Mouse (Mus musculus) hindbrain, embryonic 11.5 days (tissue): ENCODE data around the gene Best1. TPM values are rescaled to one million over a fixed set of nuclear protein-coding genes. Genes with fewer than 3 reads are reported as not detected.

Source experiments
- ATAC-seq: fragments of 200-750 bp; cut with Nextera tagmentation; 2 replicates; pipeline ENCODE4 v1.8.0; 2017; ENCODE audit warnings: mild to moderate bottlenecking, moderate TSS enrichment, moderate library complexity; ENCODE audit not compliant: low FRiP score
- DNase-seq: peaks from one replicate; pipeline ENCODE4 v3.0.0-alpha.2; 2015; ENCODE audit warnings: low spot score
- H3K27ac ChIP-seq: fragments of 300-500 bp; sonication (generic); 2 replicates; pipeline ENCODE4 v1.5.1; 2014; ENCODE audit warnings: mild to moderate bottlenecking, low read depth, low read length
- H3K27me3 ChIP-seq: fragments of 300-500 bp; sonication (generic); 2 replicates; pipeline ENCODE4 v1.6.1; 2014; ENCODE audit warnings: mild to moderate bottlenecking, low read length, moderate library complexity, mixed read lengths; ENCODE audit not compliant: control insufficient read depth, insufficient read depth
- H3K36me3 ChIP-seq: fragments of 300-500 bp; sonication (generic); 2 replicates; pipeline ENCODE4 v1.6.1; 2014; ENCODE audit warnings: mild to moderate bottlenecking, low read length, moderate library complexity, mixed read lengths; ENCODE audit not compliant: control insufficient read depth, insufficient read depth
- H3K4me1 ChIP-seq: fragments of 300-500 bp; sonication (generic); replicated peaks from 2 replicates; pipeline ENCODE4 v1.6.1; 2014; ENCODE audit warnings: low read length, mixed read lengths; ENCODE audit not compliant: control insufficient read depth, insufficient read depth
- H3K4me2 ChIP-seq: fragments of 300-500 bp; sonication (generic); replicated peaks from 2 replicates; pipeline ENCODE4 v1.6.1; 2014; ENCODE audit warnings: mild to moderate bottlenecking, low read depth, low read length
- H3K4me3 ChIP-seq: fragments of 300-500 bp; sonication (generic); 2 replicates; pipeline ENCODE4 v1.5.1; 2014; ENCODE audit warnings: low read depth, low read length
- H3K9ac ChIP-seq: fragments of 300-500 bp; sonication (generic); 2 replicates; pipeline ENCODE4 v1.6.1; 2014; ENCODE audit warnings: low read depth, low read length
- H3K9me3 ChIP-seq: fragments of 300-500 bp; sonication (generic); 2 replicates; pipeline ENCODE4 v1.6.1; 2016; ENCODE audit warnings: low read length; ENCODE audit not compliant: control insufficient read depth
- WGBS: fragments of 180-500 bp; shearing (Covaris S2); extraction: QIAGEN DNeasy Blood & Tissue Kit; methylation state at CpG from one replicate; pipeline ENCODE4 v1.1.7; 2014; 5-methylcytosine and 5-hydroxymethylcytosine counted together
- polyA plus RNA-seq: library from polyadenylated mRNA; unstranded; fragments of >200 nt; fragmentation: Nextera tagmentation; extraction: Ambion mirVana; gene quantifications from 2 replicates; pipeline ENCODE4 v1.2.1, GENCODE M21; 2014

Gene Best1
- polyA plus RNA-seq, 1 experiment from 2014 or later: 0.91 TPM

- H3K4me1 ChIP-seq: no peaks in the 10 kb centered on the region
- H3K27ac ChIP-seq: no peak overlapping the region
- DNase-seq (no peak), ATAC-seq (no peak)
- H3K27me3 ChIP-seq: no peaks in the 10 kb centered on the region
- H3K4me3 ChIP-seq: no peak overlapping the region
- H3K4me2 ChIP-seq: no peak overlapping the region
- WGBS: 78% methylated on average over 2 of the region's 2 CpGs
- H3K9me3 ChIP-seq: no peaks in the 10 kb centered on the region
- no peak overlapping the region for H3K9ac ChIP-seq
- H3K36me3 ChIP-seq: no peaks in the 10 kb centered on the region
Measured at GRCm38 (mm10) chr19:9966096-9966867, 35.2 kb downstream of the Best1 start.

DNA sequence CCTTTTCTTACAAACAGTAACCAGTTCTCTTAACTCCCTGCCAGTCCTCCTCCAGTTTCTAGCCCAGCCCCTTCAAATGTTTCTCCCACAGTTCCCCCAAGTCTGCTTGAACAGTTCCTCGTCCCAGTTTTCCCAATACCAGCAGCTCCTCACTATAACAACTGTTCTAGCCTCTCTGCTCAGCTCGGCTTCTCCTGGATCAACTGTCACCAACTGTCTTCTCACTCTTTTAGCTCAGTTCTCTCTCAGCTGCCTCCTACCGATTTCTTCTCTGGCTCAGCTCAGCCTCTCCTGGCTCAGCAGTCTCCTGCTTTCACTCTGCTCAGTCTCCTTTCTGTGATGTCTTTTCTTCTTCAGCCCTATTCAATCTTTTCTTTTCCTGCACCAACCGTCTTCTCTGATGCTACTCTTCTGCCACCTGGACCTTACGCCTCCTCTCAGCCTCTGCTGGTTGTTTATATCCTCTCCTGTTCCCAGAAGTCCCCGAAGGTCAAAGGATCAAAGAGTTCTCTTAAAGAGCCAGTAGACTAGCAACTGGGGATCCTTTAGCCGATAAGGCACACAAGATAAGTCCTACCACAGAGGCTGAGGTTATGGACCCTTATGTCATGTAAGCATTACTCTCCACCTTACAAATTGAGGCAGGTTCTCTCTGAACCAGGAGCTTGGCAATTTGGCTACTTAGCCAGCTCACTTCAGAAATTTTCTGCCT, 37.1 kb downstream of the Best1 start:
- ATAC-seq: no peak
- no peaks in the 10 kb centered on the region for H3K27me3 ChIP-seq
- no peak overlapping the region for H3K4me2 ChIP-seq
- no peak for DNase-seq
- H3K9me3 ChIP-seq: no peaks in the 10 kb centered on the region
- H3K36me3 ChIP-seq: no peaks in the 10 kb centered on the region
- no peak overlapping the region for H3K9ac ChIP-seq
- no peaks in the 10 kb centered on the region for H3K4me1 ChIP-seq
- 29% methylated on average over 7 of the region's 7 CpGs for WGBS
- no peak overlapping the region for H3K27ac ChIP-seq
- H3K4me3 ChIP-seq: no peak overlapping the region

GRCm38 (mm10) chr19:9960769-9961168, 40.7 kb downstream of the Best1 start:
- no peak for DNase-seq
- WGBS: 82% methylated on average over 5 of the region's 5 CpGs

DNA sequence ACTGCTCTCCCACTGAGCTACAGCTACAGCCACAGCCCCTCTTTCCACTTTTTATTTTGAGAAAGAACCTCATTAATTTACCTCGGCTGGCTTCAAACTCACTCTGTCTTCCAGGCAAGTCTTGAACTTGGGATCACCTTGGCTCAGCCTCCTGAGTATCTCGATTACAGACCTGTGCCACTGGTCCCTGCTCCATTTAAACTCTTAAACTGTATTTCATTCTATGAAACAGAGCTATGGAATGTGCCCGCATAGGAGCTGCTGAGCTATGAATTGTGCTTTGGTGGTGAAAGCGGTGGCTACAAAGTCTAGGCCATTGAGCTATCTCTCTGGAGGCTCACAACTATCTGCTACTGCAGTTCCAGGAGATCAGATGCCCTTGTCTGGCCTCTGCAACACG, 43.5 kb downstream of the Best1 start:
- Histone ChIP-seq H3K4me1 (no peaks in the 10 kb centered on the region), H3K4me2 (no peak overlapping the region), H3K27me3 (no peaks in the 10 kb centered on the region), H3K4me3 (no peak overlapping the region), H3K27ac (no peak overlapping the region), H3K9me3 (no peaks in the 10 kb centered on the region), H3K36me3 (no peaks in the 10 kb centered on the region), H3K9ac (no peak overlapping the region)
- no peak for DNase-seq
- ATAC-seq: no peak
- 90% methylated on average over 5 of the region's 5 CpGs for WGBS

More at GRCm38 (mm10) chr19:9960769-9961168, 40.7 kb downstream of the Best1 start:
- Histone ChIP-seq H3K36me3 (no peaks in the 10 kb centered on the region), H3K9ac (no peak overlapping the region), H3K4me1 (no peaks in the 10 kb centered on the region), H3K4me2 (no peak overlapping the region), H3K27me3 (no peaks in the 10 kb centered on the region), H3K27ac (no peak overlapping the region), H3K9me3 (no peaks in the 10 kb centered on the region), H3K4me3 (no peak overlapping the region)
- ATAC-seq: no peak

DNA sequence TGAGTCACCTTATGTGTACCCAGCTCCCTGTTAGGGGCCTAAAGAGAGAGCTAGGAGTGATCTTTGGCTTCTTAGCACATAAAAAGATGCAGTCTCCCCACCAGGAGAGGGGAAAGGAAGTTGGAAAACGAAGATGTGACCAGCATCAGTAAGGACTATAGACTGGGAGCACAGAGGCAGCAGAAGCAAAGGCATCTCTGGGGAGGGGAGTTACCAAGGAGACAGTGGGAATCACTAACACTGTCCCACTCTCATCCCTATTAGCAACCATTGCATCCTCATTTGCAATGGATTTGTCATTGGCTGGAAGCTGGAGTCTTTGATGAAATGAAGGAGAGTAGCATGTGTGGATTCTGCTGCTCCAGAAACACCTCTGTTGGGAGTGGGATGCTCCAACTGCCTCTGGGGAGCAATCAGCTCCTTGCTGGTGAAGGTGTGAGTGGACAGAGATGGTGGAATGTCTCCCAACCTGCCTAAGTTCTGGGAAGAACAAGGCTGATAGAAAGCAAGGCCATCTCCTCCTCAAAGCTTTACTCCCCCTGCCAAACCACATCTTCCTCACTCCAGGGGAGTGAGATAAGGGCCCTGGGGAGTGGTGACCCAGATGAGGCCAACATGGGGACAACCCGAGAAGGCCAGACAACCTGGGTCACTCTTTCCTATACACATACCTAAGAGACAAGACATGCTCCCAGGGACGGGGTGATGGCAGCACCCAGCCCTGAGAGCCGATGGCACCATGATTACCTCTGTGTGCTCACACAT, 44.6 kb downstream of the Best1 start:
- H3K4me2 ChIP-seq: no peak overlapping the region
- no peak overlapping the region for H3K4me3 ChIP-seq
- no peak overlapping the region for H3K9ac ChIP-seq
- no peaks in the 10 kb centered on the region for H3K27me3 ChIP-seq
- WGBS: 80% methylated on average over 4 of the region's 4 CpGs
- H3K27ac ChIP-seq: no peak overlapping the region
- ATAC-seq (no peak), DNase-seq (no peak)
- no peaks in the 10 kb centered on the region for H3K9me3 ChIP-seq
- H3K4me1 ChIP-seq: no peaks in the 10 kb centered on the region
- H3K36me3 ChIP-seq: no peaks in the 10 kb centered on the region

- Histone ChIP-seq H3K4me2 (no peak overlapping the region), H3K4me3 (no peak overlapping the region), H3K36me3 (no peaks in the 10 kb centered on the region), H3K9ac (no peak overlapping the region), H3K4me1 (no peaks in the 10 kb centered on the region), H3K27ac (no peak overlapping the region), H3K9me3 (no peaks in the 10 kb centered on the region), H3K27me3 (no peaks in the 10 kb centered on the region)
- 83% methylated on average over 1 of the region's 1 CpGs for WGBS
- DNase-seq (no peak), ATAC-seq (no peak)
Measured at GRCm38 (mm10) chr19:9955438-9955837, 46.0 kb downstream of the Best1 start.

- no peak for ATAC-seq
- H3K9ac ChIP-seq: no peak overlapping the region
- no peak overlapping the region for H3K27ac ChIP-seq
- H3K4me3 ChIP-seq: no peak overlapping the region
- H3K27me3 ChIP-seq: no peaks in the 10 kb centered on the region
- H3K36me3 ChIP-seq: no peaks in the 10 kb centered on the region
- WGBS: 45% methylated on average over 5 of the region's 5 CpGs
- H3K4me1 ChIP-seq: no peaks in the 10 kb centered on the region
- peak; percentile 4 for DNase-seq
- no peak overlapping the region for H3K4me2 ChIP-seq
- no peaks in the 10 kb centered on the region for H3K9me3 ChIP-seq
Measured at GRCm38 (mm10) chr19:9954811-9955202, 46.6 kb downstream of the Best1 start.

GRCm38 (mm10) chr19:9954055-9954810, 47.2 kb downstream of the Best1 start:
- Histone ChIP-seq H3K27me3 (no peaks in the 10 kb centered on the region), H3K4me3 (no peak overlapping the region), H3K27ac (no peak overlapping the region), H3K36me3 (no peaks in the 10 kb centered on the region), H3K4me1 (no peaks in the 10 kb centered on the region), H3K9ac (no peak overlapping the region), H3K4me2 (no peak overlapping the region), H3K9me3 (no peaks in the 10 kb centered on the region)
- no peak for ATAC-seq
- peak; percentile 12 for DNase-seq
- 47% methylated on average over 7 of the region's 7 CpGs for WGBS
